Mouse (Mus musculus): ENCODE results near the gene Dap. TPM values are rescaled to one million over a fixed set of nuclear protein-coding genes. Genes with fewer than 3 reads are reported as not detected.

The Dap gene
- total and polyA plus RNA-seq, 3 experiments = 12.6 to 69.8 (median 15.1) TPM

DNA sequence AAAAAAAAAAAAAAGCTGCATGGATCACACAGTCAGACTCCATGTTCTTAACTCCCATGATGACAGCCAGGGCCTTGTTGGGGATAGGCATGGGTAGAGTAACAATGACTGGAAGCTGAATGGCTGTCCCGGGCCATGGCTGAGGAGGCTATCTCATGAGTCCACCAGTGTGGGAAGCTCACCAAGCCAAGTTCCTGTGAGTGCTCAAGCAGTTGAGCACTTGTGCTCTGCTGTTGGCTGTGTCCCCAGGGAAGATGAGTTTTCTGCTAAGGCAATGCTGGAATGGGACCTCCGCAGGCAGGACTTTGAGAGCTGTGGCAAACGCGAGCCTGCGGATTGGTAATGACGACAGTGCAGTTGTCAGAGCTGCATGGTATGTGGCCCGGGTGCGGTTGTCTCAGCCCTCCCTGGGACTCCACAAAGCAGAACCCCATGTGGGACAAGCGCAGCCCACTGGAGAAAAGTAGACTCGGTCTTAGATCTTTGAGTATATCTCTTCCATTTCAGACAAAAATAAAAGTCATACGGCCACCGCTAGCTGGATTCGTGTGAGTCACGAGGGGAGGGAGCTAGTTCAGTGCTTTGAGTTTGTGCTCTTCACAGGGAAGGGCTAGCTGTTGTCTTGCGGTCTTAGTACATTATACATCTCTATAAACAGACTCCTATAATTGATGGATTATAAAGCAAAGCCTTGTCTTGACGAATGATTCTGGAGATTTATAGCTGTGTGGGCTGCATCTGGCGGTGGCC, 20.8 kb downstream of the Dap start:
- no peak for TF ChIP-seq TCF12 (IDR thresholded peaks at IDR 0.05; ENCODE audit: low read depth, low read length)
- no peak for TF ChIP-seq NRF1 (IDR thresholded peaks at IDR 0.05; ENCODE audit: low read depth, low read length)
- no peak for TF ChIP-seq SIN3A (IDR thresholded peaks at IDR 0.05; ENCODE audit: low read length)
- TF ChIP-seq POLR2A (IDR thresholded peaks at IDR 0.05; ENCODE audit: low read depth, low read length) = no peak
- no peak for TF ChIP-seq GABPA (IDR thresholded peaks at IDR 0.05; ENCODE audit: insufficient replicate concordance, low read depth, low read length)
- Histone ChIP-seq H3K27me3 (replicated peaks) (no peaks in the 10 kb centered on the region), H3K79me2 (replicated peaks; ENCODE audit: control insufficient read depth, extremely low read depth, insufficient read depth, poor library complexity, severe bottlenecking) (no peaks in the 10 kb centered on the region), H3K27ac (ENCODE audit: insufficient read depth, low read depth) (no peak overlapping the region), H3K4me1 (ENCODE audit: control insufficient read depth in 1 of 2, insufficient read depth in 2 of 2) (peaks cover 16 to 42% of the 10 kb centered on the region in 2 experiments), H3K4me2 (ENCODE audit: insufficient read depth, low read depth, poor library complexity, severe bottlenecking) (no peak overlapping the region), H3K9ac (ENCODE audit: insufficient read depth, low read depth) (no peak overlapping the region), H3K4me3 (replicated peaks in 1 of 3; ENCODE audit: low read depth in 2 of 3, low read length in 2 of 3, poor library complexity in 1 of 3) (no peak overlapping the region), H3K36me3 (replicated peaks in 1 of 2; ENCODE audit: control insufficient read depth in 1 of 2, insufficient read depth in 1 of 2, low read length in 1 of 2) (peaks cover 4 to 79% of the 10 kb centered on the region in 2 experiments), H3K9me3 (replicated peaks; ENCODE audit: low read length) (peaks cover 10% of the 10 kb centered on the region)
- DNase-seq (ENCODE audit: extremely low read depth) = no peak
- dilution Hi-C loops (cut with MboI; ENCODE audit: extremely low pct_ligation_motif_present, extremely low pct_unique_long_range_greater_than_20kb, low sequenced_read_pairs) = no loop called here
- in situ Hi-C loops (cut with MboI; ENCODE audit: low pct_ligation_motif_present, low pct_unique_long_range_greater_than_20kb, low sequenced_read_pairs) = loop anchor here (5.0 kb wide), 1 partner anchor 78 kb away; no protein-coding TSS in a partner anchor

DNA sequence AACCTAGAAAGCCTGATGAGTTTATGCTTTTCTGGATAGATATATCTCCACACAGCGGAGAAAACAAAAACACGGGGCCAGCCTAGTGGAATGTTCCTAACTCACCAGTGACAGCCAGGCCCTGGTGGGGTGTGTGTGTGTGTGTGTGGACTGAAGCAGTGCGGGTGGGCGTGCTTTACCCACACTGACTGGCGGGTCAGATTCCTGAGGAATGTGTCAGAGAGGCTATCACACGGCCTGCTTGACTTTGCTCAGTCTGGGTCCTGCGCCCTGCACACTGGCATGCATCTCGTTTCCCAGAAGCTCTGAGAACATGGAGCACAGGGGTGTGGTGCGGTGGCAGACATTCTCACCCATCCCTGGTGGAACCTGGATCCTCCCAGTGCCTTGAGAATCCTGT, 21.8 kb downstream of the Dap start:
- no peak for DNase-seq (ENCODE audit: extremely low read depth)
- TF ChIP-seq EP300 (IDR thresholded peaks at IDR 0.05; ENCODE audit: low read length) = no peak
- TF ChIP-seq SIN3A (IDR thresholded peaks at IDR 0.05; ENCODE audit: low read length) = no peak
- TF ChIP-seq CHD1 (IDR thresholded peaks at IDR 0.05; ENCODE audit: low read depth, low read length) = no peak
- no peak for TF ChIP-seq GABPA (IDR thresholded peaks at IDR 0.05; ENCODE audit: insufficient replicate concordance, low read depth, low read length)
- no peak for TF ChIP-seq PAX5 (IDR thresholded peaks at IDR 0.05; ENCODE audit: low read length)
- TF ChIP-seq MXI1 (IDR thresholded peaks at IDR 0.05; ENCODE audit: low read depth, low read length) = no peak
- TF ChIP-seq CHD2 (IDR thresholded peaks at IDR 0.05; ENCODE audit: low read length) = no peak
- TF ChIP-seq CTCF (conservative IDR thresholded peaks at IDR 0.05 in 1 of 2, IDR thresholded peaks at IDR 0.05 in 1 of 2; ENCODE audit: low read depth in 2 of 2, low read length in 2 of 2) = no peak
- no peak for TF ChIP-seq MAFK (IDR thresholded peaks at IDR 0.05; ENCODE audit: insufficient replicate concordance, low read length)
- TF ChIP-seq E2F4 (IDR thresholded peaks at IDR 0.05; ENCODE audit: insufficient replicate concordance, low read depth, low read length) = no peak
- Histone ChIP-seq H3K9me3 (replicated peaks; ENCODE audit: low read length) (peaks cover 10% of the 10 kb centered on the region), H3K4me3 (replicated peaks in 1 of 3; ENCODE audit: low read depth in 2 of 3, low read length in 2 of 3, poor library complexity in 1 of 3) (no peak overlapping the region), H3K27ac (ENCODE audit: insufficient read depth, low read depth) (no peak overlapping the region), H3K27me3 (replicated peaks) (no peaks in the 10 kb centered on the region), H3K79me2 (replicated peaks; ENCODE audit: control insufficient read depth, extremely low read depth, insufficient read depth, poor library complexity, severe bottlenecking) (no peaks in the 10 kb centered on the region), H3K4me2 (ENCODE audit: insufficient read depth, low read depth, poor library complexity, severe bottlenecking) (no peak overlapping the region), H3K36me3 (replicated peaks in 1 of 2; ENCODE audit: control insufficient read depth in 1 of 2, insufficient read depth in 1 of 2, low read length in 1 of 2) (peaks cover 0 to 75% of the 10 kb centered on the region in 2 experiments), H3K4me1 (ENCODE audit: control insufficient read depth in 1 of 2, insufficient read depth in 2 of 2) (peaks cover 13 to 46% of the 10 kb centered on the region in 2 experiments), H3K9ac (ENCODE audit: insufficient read depth, low read depth) (no peak overlapping the region)
- dilution Hi-C loops (cut with MboI; ENCODE audit: extremely low pct_ligation_motif_present, extremely low pct_unique_long_range_greater_than_20kb, low sequenced_read_pairs) (no loop called here), in situ Hi-C loops (cut with MboI; ENCODE audit: low pct_ligation_motif_present, low pct_unique_long_range_greater_than_20kb, low sequenced_read_pairs) (loop anchor here (5.0 kb wide), 1 partner anchor 79 kb away; no protein-coding TSS in a partner anchor)

All from CH12.LX (cell line).